26 mouse cellular contexts compared by ENCODE assay signal in the genomic region with DNA sequence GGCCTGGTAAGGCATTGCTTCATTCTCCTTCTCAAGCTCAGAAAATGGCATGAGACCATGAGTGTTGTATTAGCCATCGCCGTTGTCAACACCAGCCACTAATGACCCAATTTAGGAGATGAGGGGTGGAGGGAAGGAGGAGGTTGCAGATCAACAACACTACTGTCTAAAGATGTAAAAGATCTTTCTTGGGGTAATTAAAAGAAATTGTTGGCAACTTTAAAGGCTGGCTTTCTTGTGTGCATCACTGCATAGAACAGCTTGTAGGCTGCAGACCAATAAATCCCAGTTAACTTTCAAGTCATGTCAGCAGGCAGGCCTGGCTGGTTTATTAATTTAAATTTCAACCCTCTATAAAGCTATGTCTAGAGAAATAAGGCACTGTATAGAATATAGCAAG.
A peak's percentile ranks its signal among the peaks of the same experiment; 100 is the strongest.
DNase-seq lines count a peak whose midpoint lies in the region; ATAC-seq and TF ChIP-seq lines count a peak whose summit lies in the region.
"Had no signal": no experiment of that assay in that cellular context is flagged by ENCODE, and none has a peak within 500 bp of the region (broad histone marks: within the 10 kb centered on the region; RNA-seq: fewer than 3 reads in every experiment).

No protein-coding gene starts in this region.

- TF ChIP-seq CTCF in lung, embryonic 14.5 days (IDR thresholded peaks at IDR 0.05; ENCODE audit: low read depth), result no peak
- no peak for TF ChIP-seq CTCF in midbrain, postnatal 0 days (IDR thresholded peaks at IDR 0.05)
- no peak for TF ChIP-seq CTCF in forebrain, postnatal 0 days (IDR thresholded peaks at IDR 0.05; ENCODE audit: low read depth)

- H3K4me2 ChIP-seq in lung, embryonic 14.5 days, result no peak overlapping the region
- H3K4me2 ChIP-seq in midbrain, embryonic 15.5 days, result no peak overlapping the region
- no peak overlapping the region for H3K4me2 ChIP-seq in midbrain, postnatal 0 days (ENCODE audit: low read depth, low read length, poor library complexity, severe bottlenecking)
- H3K4me2 ChIP-seq in forebrain, postnatal 0 days (ENCODE audit: low read depth), result no peak overlapping the region
- H3K4me2 ChIP-seq: embryonic facial prominence, embryonic 15.5 days; heart, embryonic 15.5 days; hindbrain, embryonic 14.5 days; liver, embryonic 12.5 days had no signal

- no peaks in the 10 kb centered on the region for H3K36me3 ChIP-seq in lung, embryonic 14.5 days (ENCODE audit: insufficient read depth)
- H3K36me3 ChIP-seq in midbrain, embryonic 15.5 days (replicated peaks), result no peaks in the 10 kb centered on the region
- H3K36me3 ChIP-seq in midbrain, postnatal 0 days (ENCODE audit: insufficient read depth, low read length), result no peaks in the 10 kb centered on the region
- no peaks in the 10 kb centered on the region for H3K36me3 ChIP-seq in forebrain, postnatal 0 days (ENCODE audit: insufficient read depth)
- H3K36me3 ChIP-seq: embryonic facial prominence, embryonic 10.5 days; embryonic facial prominence, embryonic 15.5 days; heart, embryonic 10.5 days; heart, embryonic 15.5 days; liver, embryonic 12.5 days had no signal

- H3K27ac ChIP-seq in lung, embryonic 14.5 days (ENCODE audit: low read depth), result 0 out of 2 replicates have a peak overlapping the region, but pooled peaks have one; percentile 42
- H3K27ac ChIP-seq in midbrain, embryonic 15.5 days, result peak overlapping the region; percentile 46
- no peak overlapping the region for H3K27ac ChIP-seq in midbrain, postnatal 0 days (ENCODE audit: low read depth, low read length)
- H3K27ac ChIP-seq in forebrain, postnatal 0 days (ENCODE audit: low read depth, low read length), result peak overlapping the region; percentile 29; the same call in 1 of the 2 replicates
- H3K27ac ChIP-seq: embryonic facial prominence, embryonic 10.5 days; embryonic facial prominence, embryonic 15.5 days; heart, embryonic 10.5 days; heart, embryonic 15.5 days; liver, embryonic 12.5 days had no signal

- H3K4me3 ChIP-seq in lung, embryonic 14.5 days (ENCODE audit: low read depth, low read length), result no peak overlapping the region
- H3K4me3 ChIP-seq in midbrain, embryonic 15.5 days, result no peak overlapping the region
- no peak overlapping the region for H3K4me3 ChIP-seq in midbrain, postnatal 0 days (ENCODE audit: low read depth, low read length)
- H3K4me3 ChIP-seq in forebrain, postnatal 0 days (ENCODE audit: low read depth, low read length), result no peak overlapping the region
- H3K4me3 ChIP-seq: embryonic facial prominence, embryonic 10.5 days; embryonic facial prominence, embryonic 15.5 days; heart, embryonic 10.5 days; heart, embryonic 15.5 days; liver, embryonic 12.5 days; megakaryocyte, embryonic 14.5 days had no signal

- no peaks in the 10 kb centered on the region for H3K27me3 ChIP-seq in lung, embryonic 14.5 days (ENCODE audit: insufficient read depth, low read length)
- no peaks in the 10 kb centered on the region for H3K27me3 ChIP-seq in midbrain, embryonic 15.5 days (replicated peaks)
- H3K27me3 ChIP-seq in midbrain, postnatal 0 days (ENCODE audit: insufficient read depth, low read length), result no peaks in the 10 kb centered on the region
- H3K27me3 ChIP-seq in forebrain, postnatal 0 days (ENCODE audit: insufficient read depth, low read length), result no peaks in the 10 kb centered on the region
- H3K27me3 ChIP-seq: embryonic facial prominence, embryonic 15.5 days; heart, embryonic 15.5 days; liver, embryonic 12.5 days; megakaryocyte, embryonic 14.5 days had no signal

- H3K9ac ChIP-seq in lung, embryonic 14.5 days, result no peak overlapping the region
- no peak overlapping the region for H3K9ac ChIP-seq in midbrain, embryonic 15.5 days
- no peak overlapping the region for H3K9ac ChIP-seq in midbrain, postnatal 0 days (replicated peaks; ENCODE audit: low read length, poor library complexity, severe bottlenecking)
- no peak overlapping the region for H3K9ac ChIP-seq in forebrain, postnatal 0 days
- H3K9ac ChIP-seq: embryonic facial prominence, embryonic 15.5 days; heart, embryonic 15.5 days; hindbrain, embryonic 14.5 days; liver, embryonic 12.5 days; liver, postnatal 0 days had no signal

- H3K4me1 ChIP-seq in lung, embryonic 14.5 days (ENCODE audit: insufficient read depth), result peaks cover 6% of the 10 kb centered on the region; the same call in 1 of the 2 replicates
- peaks cover 17% of the 10 kb centered on the region for H3K4me1 ChIP-seq in midbrain, embryonic 15.5 days
- H3K4me1 ChIP-seq in midbrain, postnatal 0 days (ENCODE audit: insufficient read depth, low read length), result 0 out of 2 replicates have a peak, but pooled peaks cover 3% of the 10 kb centered on the region
- H3K4me1 ChIP-seq in forebrain, postnatal 0 days (ENCODE audit: insufficient read depth), result peaks cover 6% of the 10 kb centered on the region; the same call in 1 of the 2 replicates
- H3K4me1 ChIP-seq: heart, embryonic 10.5 days; liver, embryonic 12.5 days; megakaryocyte, embryonic 14.5 days had no signal

- 85% methylated on average over 2 of the region's 2 CpGs for WGBS in lung, embryonic 14.5 days
- 89% methylated on average over 2 of the region's 2 CpGs for WGBS in midbrain, embryonic 15.5 days
- 88% methylated on average over 2 of the region's 2 CpGs for WGBS in midbrain, postnatal 0 days
- 23% methylated on average over 2 of the region's 2 CpGs for WGBS in forebrain, postnatal 0 days

- ATAC-seq in lung, embryonic 14.5 days (ENCODE audit: insufficient read depth), result no peak
- ATAC-seq in midbrain, embryonic 15.5 days (replicated peaks), result no peak
- no peak for ATAC-seq in midbrain, postnatal 0 days (ENCODE audit: low FRiP score)
- ATAC-seq in forebrain, postnatal 0 days, result peak; percentile 34
- ATAC-seq: inflammation-experienced regulatory T-cells, adult 6 months; liver, embryonic 12.5 days; liver, postnatal 0 days had no signal

- no peak for DNase-seq in lung, embryonic 14.5 days
- DNase-seq in lung, postnatal 10 days, result no peak
- DNase-seq in midbrain, postnatal 0 days (ENCODE audit: low spot score), result no peak
- DNase-seq in forebrain, postnatal 0 days, result no peak
- DNase-seq in adrenal gland, postnatal 10 days, result no peak
- DNase-seq: adrenal gland, postnatal 36 days; B cell, adult 2 months; cerebellum, adult 8-10 months; cerebellum, postnatal 25 days; gastrocnemius, postnatal 25 days; heart, postnatal 4 days; kidney, adult 11 months; kidney, postnatal 25 days; liver, postnatal 0 days; lung, postnatal 36 days; thymus, adult 2 months; thymus, postnatal 36 days had no signal

- no peaks in the 10 kb centered on the region for H3K9me3 ChIP-seq in lung, embryonic 14.5 days (ENCODE audit: low read depth, low read length)
- no peaks in the 10 kb centered on the region for H3K9me3 ChIP-seq in midbrain, embryonic 15.5 days
- no peaks in the 10 kb centered on the region for H3K9me3 ChIP-seq in midbrain, postnatal 0 days (ENCODE audit: low read length)
- H3K9me3 ChIP-seq in forebrain, postnatal 0 days (ENCODE audit: low read length), result no peaks in the 10 kb centered on the region
- H3K9me3 ChIP-seq: embryonic facial prominence, embryonic 10.5 days; embryonic facial prominence, embryonic 15.5 days; heart, embryonic 10.5 days; heart, embryonic 15.5 days; liver, embryonic 12.5 days; megakaryocyte, embryonic 14.5 days had no signal
